Mouse (Mus musculus): Measurements from ENCODE around the gene Sema6d.

- TF ChIP-seq POLR2A (IDR thresholded peaks at IDR 0.05; ENCODE audit: borderline replicate concordance, control insufficient read depth, low read depth, low read length) (no peak), CTCF (IDR thresholded peaks at IDR 0.05; ENCODE audit: control insufficient read depth, insufficient read depth, low read length) (no peak)
Measured at GRCm38 (mm10) chr2:124264309-124264708, 174.5 kb downstream of the Sema6d start.
